Mouse (Mus musculus) kidney, adult 9 months (tissue): ENCODE measurements around the gene Irgq.
"Not testable (repeated sequence)": the region's sequence is repeated elsewhere in the genome, so short reads cannot be mapped to it uniquely, and the experiment has no call there.

Experiments
- DNase-seq: peaks from one replicate; pipeline ENCODE4 v3.0.0; 2022

Irgq gene

GRCm38 (mm10) chr7:24516319-24516718, 14.2 kb upstream of the Irgq start:
- peak; percentile 64 for DNase-seq

GRCm38 (mm10) chr7:24517077-24517476, 13.4 kb upstream of the Irgq start:
- DNase-seq, result no peak

DNA sequence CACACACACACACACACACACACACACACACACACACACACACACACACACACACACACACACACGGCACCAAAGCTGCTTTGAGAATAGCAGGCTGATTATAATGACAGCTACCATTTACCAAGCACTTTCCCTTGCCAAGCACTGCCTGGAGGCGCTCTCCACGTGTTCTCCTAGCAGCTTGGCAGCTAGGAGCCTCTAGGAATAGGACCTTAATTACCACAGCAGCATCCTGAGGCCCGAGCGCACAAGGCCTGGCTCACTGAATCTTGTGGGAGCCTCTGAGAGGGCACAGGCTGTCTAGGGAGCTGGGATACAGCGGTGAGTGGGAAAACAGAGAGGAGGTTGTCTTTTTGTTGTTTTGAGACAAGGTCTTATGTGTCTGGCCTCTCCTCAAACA, 12.8 kb upstream of the Irgq start:
- no peak for DNase-seq

- no peak for DNase-seq
Measured at GRCm38 (mm10) chr7:24519130-24519529, 11.4 kb upstream of the Irgq start.

DNA sequence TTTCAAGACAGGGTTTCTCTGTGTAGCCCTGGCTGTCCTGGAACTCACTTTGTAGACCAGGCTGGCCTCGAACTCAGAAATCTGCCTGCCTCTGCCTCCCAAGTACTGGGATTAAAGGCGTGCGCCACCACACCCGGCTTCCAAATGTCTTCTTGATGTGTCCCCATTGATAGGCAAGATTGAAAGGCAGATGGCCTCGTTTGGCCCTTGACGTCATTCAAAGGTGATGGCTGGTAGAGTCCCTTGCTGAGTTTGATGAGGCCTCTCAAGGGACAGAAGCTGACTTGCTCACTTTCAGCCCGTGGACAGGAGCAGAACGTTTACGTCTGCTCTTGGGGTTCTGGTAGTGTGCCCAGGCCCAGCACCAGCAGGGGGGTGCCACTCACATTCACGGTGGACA, 10.4 kb upstream of the Irgq start:
- not testable (repeated sequence) for DNase-seq

GRCm38 (mm10) chr7:24522805-24523204, 7.7 kb upstream of the Irgq start:
- no peak for DNase-seq

DNA sequence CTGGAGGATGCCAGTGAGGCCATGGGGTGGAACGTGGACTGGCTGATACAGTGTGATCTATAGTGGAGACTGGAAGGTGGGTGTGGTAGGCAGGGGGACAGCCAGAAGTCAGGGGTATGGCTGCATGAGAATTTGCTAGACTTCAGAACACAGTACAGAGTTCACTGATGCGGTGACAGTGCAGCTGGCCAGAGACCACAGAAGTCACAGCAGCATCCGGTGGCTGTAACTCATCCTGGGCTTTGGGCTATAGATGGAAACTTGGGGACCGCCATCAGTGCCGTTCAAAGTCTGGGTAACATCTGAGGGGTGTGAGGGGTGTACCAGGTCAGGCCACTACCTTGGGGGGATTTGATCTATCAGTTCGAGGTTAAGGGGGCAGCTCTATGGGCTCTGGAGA, 6.8 kb upstream of the Irgq start:
- no peak for DNase-seq

DNA sequence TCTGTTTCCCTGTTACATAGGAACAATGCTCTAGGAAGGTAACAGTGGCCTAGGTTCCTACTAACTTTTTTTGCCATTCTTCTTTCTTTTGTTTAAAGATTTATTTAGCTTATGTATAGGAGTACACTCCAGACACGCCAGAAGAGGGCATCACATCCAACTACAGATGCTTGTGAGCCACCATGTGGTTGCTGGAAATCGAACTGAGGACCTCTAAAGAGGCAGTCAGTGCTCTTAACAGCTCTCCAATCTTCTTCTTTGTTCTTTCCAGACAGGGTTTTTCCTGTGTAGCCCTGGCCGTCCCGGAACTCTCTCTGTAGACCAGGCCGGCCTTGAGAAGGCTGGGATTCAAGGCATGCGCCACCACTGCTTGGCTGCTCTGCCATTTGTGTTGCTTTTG, 5.5 kb upstream of the Irgq start:
- DNase-seq, result no peak

DNA sequence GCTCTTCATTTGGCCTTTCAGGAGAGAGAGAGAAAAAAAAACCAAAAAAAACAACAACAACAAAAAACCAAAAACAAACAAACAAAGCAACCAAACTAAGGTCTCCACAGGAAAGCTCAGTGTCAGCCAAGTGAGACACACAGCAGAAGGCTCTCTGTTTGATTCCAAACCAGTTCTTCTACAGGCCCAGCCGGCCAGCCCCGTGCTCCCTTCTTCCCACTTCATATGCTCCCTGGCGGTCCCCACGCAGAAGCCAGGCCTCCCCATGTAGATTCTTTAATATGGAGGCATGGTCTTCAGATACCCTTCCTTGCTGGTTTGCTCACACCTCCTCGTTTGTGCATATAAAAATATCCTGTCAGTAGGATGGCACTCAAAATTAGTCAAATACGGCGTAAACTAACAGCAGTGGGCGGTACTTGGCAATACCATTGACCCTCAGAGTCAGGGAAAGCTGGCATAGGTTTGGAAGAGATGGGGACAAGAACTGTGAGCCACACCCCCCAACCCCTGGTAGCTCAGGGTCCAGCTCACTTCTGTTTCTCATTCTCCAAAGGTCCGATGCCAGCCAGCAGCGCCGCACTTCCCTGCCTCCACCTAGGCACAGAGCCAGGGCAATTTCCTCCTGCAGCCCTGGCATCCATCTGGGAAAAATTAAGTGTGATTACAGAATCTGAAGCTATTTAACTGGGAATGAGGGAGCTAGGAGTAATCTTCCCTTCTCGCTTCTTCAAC, 4.6 kb upstream of the Irgq start:
- DNase-seq, result no peak

DNA sequence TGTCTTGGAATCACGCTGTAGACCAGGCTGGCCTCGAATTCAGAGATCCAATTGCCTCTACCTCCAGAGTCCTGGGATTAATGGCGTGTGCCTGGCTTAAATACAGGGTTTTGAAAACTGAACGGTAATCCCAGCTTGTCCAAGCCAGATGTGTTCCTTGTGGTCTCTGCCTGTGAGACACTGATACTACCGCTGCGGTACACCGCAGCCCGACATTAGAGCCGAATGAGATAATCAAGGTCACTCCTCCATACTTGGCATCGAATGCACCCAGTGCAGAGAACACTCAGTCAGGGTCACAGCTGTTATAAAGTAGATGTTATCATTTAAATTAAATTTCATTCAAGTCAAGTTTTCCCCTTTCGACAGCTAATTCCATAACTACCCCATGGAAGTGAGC, 1.6 kb upstream of the Irgq start:
- DNase-seq, result no peak

DNA sequence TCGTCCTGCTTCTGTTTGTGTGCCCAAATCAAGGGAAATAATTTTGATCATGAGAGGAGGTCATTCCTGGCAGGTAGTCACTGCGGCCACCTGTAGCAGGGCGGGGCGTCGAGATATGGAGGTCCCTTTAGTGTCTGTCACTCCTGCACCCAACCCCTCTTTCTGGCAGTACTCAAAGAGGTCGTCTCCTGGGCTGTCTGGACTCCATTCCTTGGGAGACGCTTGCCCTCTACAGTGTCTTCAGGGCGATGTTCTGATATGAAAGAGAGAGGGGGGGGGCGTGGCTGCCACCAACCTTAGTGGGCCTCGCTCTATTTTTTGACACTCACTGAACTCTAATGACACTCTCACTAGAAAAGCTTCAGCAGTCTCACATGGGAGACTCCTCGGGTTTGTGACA, 909 bp upstream of the Irgq start:
- no peak for DNase-seq

- peak; percentile 77 for DNase-seq
Measured at GRCm38 (mm10) chr7:24531211-24531971, 902 bp downstream of the Irgq start.

DNA sequence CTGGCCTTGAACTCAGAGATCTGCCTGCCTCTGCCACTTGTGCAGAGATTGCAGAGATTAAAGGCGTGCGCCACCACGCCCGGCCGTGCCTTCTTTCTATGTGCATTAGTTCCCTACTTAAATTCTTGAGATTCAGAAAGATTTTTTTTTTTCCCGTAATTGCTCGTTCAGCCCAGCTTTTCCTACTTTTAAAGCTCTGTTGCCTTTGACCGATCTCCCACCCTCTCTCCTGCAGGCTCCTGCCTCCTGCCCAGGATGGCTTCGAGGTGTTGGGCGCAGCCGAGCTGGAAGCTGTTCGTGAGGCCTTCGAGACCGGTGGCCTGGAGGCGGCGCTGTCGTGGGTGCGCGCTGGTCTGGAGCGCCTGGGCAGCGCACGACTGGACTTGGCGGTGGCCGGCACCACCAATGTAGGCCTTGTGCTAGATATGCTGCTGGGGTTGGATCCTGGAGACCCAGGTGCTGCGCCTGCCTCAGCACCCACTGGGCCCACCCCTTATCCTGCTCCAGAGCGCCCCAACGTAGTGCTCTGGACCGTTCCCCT, 2.6 kb downstream of the Irgq start:
- DNase-seq, result no peak

DNA sequence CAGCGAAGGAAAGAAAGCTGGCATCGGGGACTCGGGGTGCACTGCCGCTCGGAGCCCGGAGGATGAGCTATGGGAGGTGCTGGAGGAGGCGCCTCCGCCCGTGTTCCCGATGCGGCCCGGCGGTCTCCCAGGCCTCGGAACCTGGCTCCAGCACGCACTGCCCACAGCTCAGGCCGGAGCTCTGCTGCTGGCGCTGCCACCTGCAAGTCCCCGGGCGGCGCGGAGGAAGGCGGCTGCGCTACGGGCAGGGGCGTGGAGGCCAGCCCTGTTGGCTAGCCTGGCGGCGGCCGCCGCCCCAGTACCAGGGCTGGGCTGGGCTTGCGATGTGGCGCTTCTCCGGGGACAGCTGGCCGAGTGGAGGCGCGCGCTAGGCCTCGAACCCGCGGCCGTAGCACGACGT, 3.3 kb downstream of the Irgq start:
- no peak for DNase-seq

DNA sequence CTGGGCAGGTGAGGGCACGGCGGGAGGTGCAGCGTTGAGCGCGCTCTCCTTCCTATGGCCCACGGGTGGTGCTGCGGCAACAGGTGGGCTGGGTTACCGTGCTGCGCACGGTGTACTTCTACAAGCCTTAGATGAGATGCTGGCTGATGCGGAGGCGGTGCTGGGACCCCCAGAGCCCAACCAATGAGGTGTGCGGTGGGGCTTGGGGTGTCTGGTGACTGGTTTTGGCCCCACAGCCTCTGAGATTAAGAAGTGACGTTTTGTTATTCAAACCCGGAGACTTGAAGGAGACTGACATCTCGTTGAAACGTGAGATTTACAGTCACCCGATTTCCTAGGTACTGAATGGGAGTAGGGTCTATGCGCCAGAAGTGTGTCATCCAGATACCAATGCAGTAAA, 3.8 kb downstream of the Irgq start:
- DNase-seq, result no peak

GRCm38 (mm10) chr7:24537081-24537480, 6.6 kb downstream of the Irgq start:
- no peak for DNase-seq

- DNase-seq, result no peak
Measured at GRCm38 (mm10) chr7:24537591-24537990, 7.1 kb downstream of the Irgq start.

GRCm38 (mm10) chr7:24538154-24538553, 7.7 kb downstream of the Irgq start:
- DNase-seq, result peak; percentile 65

- no peak for DNase-seq
Measured at GRCm38 (mm10) chr7:24538701-24539100, 8.2 kb downstream of the Irgq start.

GRCm38 (mm10) chr7:24539686-24540085, 9.2 kb downstream of the Irgq start:
- no peak for DNase-seq

DNA sequence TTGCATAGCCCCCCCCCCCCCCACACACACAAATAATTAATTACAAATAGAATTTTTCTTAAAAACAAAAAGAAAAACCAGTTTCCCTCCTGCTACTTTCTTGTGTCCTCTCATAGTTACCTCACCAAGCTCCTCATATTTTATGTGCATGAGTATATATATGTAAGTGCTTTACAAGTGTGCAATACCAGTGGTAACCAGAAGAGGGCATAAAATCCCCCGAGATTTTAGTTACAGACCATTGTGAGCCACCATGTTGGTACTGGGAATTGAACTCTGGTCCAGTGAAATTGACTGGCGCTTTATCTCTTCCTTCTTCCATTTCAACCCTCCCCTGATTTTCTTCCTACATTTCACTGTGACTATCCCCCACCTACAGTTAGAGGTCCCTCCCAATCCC, 14.0 kb downstream of the Irgq start:
- DNase-seq, result no peak

DNA sequence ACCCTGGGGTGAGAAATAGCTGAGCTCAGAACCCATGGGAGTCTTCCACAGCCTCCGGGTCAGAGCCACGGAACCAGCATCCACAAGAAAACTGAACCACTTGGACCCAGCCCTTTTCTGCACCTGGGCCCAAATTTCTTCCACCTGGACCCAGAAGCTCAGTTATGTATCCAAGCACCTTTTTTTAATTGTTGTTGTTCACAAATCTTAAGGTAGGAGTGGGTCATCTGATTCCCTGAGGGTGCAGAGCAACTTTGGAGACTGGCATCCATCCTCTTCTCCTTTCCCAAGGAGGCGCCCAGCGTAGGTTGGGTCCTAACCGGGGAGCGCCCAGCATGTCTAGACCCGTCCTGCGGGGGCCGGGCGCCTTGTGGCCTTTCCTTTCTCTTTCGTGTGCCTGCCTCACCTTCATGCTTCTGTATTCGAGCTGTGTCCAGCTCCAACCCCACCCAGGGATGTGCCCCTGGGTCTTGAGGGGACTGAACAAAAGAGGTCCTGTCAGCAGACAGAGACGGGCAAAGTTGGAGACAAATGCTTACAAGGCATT, 15.7 kb downstream of the Irgq start, which contains the start of the genes Pinlyp and Xrcc1:
TSS of gene Pinlyp (minus strand) at position 51 of the 547 bp plus-strand sequence.
TSS of gene Xrcc1 (plus strand) at position 222 of the 547 bp plus-strand sequence.
- DNase-seq, result peak; percentile 24

DNA sequence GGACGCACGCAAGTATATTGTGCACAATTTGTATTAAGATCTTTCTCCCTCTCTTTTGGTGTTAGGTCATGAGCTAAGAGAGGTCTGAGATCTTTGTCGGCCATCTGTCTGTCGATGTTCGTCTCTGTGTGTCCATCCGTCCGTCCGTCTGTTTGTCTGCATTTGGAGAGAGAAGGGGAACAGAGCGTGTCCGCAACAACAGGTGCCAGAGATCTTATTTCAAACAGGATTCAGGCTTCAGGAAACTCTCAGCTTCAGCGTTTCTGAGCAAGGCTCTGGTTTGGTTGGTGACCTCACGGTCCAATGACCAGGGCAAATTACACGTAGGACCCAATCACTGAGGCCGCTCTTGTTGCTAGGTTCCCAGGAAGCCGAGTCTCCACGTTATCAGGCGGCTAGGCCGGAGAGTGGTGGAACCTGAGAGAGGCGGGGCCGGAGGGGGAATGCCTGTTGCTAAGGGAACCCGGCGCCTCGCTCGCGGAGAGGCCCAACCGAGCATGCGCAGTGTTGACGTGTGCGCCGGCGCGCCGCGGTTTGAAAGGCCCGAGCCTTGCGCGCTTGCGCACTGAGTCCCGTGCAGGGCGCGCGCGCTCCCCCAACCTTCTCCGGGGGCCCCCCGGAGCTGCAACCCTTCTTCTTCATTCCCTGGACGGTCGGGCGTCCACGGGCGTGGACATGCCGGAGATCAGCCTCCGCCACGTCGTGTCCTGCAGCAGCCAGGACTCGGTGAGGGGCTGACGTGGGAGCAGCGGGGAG, 16.3 kb downstream of the Irgq start:
- peak; percentile 100 for DNase-seq
